Mouse (Mus musculus): Measurements from ENCODE around the gene Atf7ip.

Gene Atf7ip

DNA sequence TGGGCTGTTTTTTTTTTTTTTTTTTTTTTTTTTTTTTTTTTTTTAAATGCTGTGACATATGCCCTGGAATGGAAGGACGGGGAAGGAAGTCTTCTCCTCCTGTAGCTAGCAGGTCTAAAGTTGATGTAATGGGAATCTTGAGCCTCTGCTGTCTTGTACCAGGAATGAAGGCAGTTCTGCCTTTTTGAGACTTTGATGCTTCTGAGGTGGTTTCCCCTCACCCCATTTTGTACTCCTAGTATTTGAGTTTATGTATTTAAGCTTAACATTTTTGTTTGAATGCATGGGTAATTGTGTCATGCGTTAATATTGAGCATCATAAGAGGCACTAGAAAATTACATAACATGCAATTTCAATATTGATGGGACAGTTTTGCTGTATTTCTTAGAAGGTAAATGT lies 14.4 kb downstream of the Atf7ip start:
- in situ Hi-C loops (cut with MboI, MseI): loop anchor here (10.0 to 25.0 kb wide), 2 partner anchors 404 to 1608 kb away; partner anchors contain the start of genes Cdkn1b, Erp27 and Pde6h

DNA sequence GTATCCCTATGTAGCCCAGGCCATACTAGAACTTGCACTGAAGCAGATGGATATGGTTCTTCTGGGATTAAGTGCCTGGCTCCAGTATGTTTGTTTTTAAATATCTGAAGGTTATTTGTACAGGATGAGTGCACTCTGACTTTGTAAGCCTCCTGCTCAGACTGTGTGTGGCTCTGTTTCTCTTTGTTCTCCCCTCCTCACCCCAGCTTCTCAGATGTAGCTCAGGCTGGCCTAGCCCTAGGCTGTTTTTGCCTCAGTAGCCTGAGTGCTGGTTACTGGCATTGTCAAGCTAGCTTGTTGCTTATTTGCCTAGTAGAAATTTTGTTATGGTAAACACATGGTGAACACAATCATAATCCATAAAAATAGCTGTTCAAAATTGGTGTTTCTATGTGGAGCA lies 15.7 kb downstream of the Atf7ip start:
- in situ Hi-C loops (cut with MboI, MseI): loop anchor here (10.0 to 25.0 kb wide), 2 partner anchors 403 to 1609 kb away; partner anchors contain the start of genes Cdkn1b, Erp27 and Pde6h

DNA sequence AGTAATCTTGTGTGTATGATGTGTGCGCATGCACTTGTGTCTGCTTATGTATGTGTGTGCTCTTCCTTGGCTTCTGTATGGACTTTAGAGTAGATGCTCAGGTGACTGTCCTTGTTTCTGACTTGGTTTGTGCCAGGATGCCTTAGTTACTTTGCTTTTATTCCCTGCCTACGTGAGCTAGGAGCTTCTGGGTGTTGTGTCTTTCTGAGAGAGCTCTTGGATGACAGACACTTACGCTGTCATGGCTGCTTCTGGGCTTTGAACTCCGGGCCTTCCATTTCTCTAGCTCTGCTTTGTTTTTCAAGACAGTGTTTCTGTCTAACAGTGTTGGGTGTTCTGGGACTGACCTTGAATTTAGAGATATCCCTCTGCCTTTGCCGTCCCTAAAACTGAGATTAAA lies 16.7 kb downstream of the Atf7ip start:
- in situ Hi-C loops (cut with MboI, MseI): loop anchor here (10.0 to 25.0 kb wide), 2 partner anchors 402 to 1610 kb away; partner anchors contain the start of genes Cdkn1b, Erp27 and Pde6h

DNA sequence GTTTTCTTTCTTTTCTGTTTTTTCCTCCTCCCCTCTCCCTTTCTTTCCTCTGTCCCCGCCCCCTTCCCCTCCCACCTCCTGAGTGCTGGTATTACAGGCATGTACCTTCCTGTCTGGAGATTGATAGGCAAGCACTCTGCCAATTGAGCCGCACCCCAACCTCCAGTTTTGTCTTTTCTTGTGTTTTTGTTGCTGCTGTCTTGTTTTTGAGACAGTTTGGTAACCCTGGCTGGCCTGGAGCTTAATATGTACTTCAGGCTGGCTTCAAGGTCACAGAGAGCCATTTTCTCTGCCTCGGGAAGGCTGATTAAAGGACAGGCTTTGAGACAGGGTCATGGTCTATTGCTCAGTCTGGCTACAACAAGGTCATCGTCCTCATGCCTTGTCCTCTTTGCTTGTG lies 18.8 kb downstream of the Atf7ip start:
- in situ Hi-C loops (cut with MboI, MseI): loop anchor here (10.0 to 25.0 kb wide), 3 partner anchors 400 to 1962 kb away; partner anchors contain the start of genes Cdkn1b, Erp27, Lrp6 and Pde6h

DNA sequence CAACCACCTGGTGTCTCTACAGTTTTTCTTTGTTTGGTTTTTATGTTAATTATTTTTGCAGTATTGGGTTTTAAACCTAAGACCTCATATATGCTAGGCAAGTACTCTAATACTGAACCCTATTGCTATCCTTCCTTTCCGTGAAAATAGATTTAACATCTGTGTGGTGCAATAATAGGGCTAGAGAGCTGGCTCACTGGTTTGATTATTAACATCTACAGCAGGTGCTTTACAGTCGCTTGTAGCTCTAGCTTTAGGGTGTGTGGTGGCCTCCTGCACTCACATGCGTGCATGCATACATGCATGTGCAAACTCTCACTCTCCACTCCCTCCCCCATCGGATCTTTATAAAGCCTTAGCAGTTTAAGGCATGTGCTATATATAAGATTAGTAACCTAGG lies 19.6 kb downstream of the Atf7ip start:
- in situ Hi-C loops (cut with MboI, MseI): loop anchor here (10.0 to 25.0 kb wide), 2 partner anchors 399 to 1963 kb away; partner anchors contain the start of genes Erp27, Lrp6 and Pde6h

DNA sequence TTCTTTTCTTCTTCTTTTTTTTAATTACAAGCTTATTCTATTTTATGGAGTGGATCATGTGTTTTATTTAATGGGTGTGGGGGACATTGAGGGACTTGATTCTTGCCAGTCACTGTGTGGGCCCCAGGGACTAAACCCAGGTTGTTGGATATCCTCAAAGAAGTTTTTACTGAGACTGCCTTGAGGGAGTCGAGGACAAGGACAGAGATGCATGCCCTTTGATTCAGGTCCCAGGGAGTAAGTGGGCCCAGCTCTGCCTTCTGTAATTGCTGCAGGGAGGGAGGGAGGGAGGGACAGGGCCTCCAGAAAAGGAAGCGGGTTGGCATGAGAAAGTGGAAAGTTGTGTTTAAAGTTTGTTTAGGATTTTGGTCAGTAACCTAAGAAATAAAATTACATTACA lies 23.2 kb downstream of the Atf7ip start:
- in situ Hi-C loops (cut with MboI, MseI): loop anchor here (10.0 to 25.0 kb wide), 2 partner anchors 396 to 1967 kb away; partner anchors contain the start of genes Erp27, Lrp6 and Pde6h

DNA sequence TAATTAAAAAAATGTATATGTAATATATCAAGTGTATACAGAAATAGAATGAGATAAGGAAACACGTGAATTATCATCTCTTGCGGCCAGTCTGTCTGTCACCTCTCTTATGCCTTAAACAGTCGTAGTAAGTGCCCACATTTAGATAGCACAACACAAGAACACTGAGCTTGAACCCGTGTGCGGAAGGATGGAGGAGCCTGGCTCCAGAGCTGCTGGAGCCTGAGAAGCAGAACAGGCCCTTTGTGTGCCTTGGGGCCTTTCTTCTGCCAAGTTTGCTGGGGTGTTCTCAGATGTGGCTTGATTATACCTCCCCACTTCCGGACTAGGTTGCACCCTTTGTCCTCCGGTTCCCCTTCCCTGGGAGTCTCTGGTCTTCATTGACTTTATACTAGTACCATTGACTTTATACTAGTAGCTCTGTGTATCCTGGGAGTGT lies 25.8 kb downstream of the Atf7ip start:
- in situ Hi-C loops (cut with MboI, MseI): loop anchor here (25.0 kb wide), 1 partner anchor 1970 kb away; the partner anchor contains the start of gene Lrp6

DNA sequence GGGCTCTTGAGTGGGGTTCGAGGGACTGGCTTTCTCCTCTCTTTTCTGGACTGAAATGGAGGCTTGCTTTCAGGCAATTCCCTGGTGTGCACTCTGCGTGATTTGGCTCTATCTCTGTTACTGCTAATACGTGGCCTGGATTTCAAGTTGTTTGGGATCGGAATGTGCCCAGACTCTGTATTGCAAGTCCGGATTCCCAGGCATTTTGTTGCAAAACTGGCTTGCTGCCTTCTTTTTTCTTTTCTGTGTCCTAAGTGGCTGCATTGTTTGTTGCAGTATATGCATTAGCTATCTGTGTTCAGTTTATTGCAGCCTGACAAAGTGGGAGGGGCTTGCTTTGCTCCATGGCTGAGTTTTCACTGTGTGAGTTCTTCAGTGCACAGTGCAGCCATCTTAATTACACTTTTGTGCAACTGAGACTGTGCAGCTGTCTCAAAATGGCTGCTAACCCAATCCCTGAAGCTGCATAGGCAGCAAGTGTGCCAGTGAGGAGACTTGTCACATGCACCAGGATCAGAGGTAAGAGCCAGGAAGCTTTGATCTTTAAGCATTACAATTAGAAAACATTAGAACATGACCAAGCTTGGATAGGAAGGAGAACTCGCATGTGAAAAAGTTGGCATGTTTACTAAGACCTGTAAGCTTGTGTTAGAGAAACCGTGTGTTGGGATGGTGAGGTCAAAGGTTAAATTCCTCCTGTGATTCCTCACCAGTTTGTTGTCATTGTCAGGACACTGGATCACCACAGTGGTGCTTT lies 26.7 kb downstream of the Atf7ip start:
- in situ Hi-C loops (cut with MboI, MseI): loop anchor here (25.0 kb wide), 1 partner anchor 1970 kb away; the partner anchor contains the start of gene Lrp6

DNA sequence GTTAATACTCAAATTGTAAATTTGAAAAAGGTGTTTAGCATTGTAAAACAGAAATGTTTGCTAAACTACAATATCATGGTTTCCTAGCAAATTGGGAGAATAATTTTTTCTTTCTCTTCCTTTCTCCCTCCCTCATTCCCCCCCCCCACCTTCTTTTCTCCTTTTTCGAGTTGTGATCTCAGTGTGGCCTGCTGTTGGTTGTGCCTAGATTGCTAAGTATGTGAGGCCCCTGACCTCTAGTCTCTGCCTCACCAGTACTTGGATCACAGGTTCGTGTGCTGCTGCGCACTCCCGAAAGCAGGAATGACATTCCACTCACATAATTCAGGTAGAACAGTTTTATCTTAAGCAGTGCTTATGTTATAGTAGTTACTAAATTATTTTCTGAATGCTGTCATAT lies 27.8 kb downstream of the Atf7ip start:
- in situ Hi-C loops (cut with MboI, MseI): loop anchor here (25.0 kb wide), 1 partner anchor 1972 kb away; the partner anchor contains the start of gene Lrp6

DNA sequence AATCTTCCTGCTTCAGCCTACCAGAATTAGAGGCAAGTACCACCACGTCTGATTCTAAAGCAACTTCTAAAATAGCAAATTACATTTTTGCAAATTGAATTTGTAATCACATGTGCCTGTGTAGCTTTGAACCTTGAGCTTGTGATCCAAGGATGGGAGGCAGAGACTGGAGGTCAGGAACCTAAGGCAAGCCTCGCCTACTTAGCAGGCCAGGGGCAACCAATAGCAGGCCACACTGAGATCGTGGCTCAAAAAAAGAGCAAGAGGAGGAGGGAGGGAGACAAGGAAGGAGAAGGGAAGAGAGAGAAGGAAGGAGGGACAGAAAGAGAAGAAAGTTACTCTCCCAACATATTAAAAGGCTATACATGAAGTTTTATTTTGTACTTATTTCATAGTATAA lies 28.5 kb downstream of the Atf7ip start:
- in situ Hi-C loops (cut with MboI, MseI): loop anchor here (25.0 kb wide), 1 partner anchor 1972 kb away; the partner anchor contains the start of gene Lrp6

DNA sequence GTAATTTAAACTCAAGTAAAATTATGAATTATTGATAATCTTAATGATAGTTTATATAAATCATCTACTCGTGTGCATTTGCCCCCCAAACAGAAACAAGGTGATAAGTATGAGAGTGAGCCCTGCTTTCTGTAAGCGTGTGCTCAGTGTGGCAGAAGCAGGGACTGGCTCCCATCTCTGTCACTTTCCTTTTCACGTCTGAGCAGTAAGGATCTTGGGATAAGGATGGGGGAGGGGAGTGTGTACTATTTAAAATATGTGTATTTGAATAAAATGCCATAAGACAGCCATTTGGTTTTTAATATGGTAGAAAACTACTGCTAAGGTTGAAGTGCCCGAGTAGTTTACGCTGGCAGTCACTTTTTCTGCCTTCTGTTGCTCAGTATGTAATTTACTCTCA lies 29.2 kb downstream of the Atf7ip start:
- in situ Hi-C loops (cut with MboI, MseI): loop anchor here (25.0 kb wide), 1 partner anchor 1973 kb away; the partner anchor contains the start of gene Lrp6

DNA sequence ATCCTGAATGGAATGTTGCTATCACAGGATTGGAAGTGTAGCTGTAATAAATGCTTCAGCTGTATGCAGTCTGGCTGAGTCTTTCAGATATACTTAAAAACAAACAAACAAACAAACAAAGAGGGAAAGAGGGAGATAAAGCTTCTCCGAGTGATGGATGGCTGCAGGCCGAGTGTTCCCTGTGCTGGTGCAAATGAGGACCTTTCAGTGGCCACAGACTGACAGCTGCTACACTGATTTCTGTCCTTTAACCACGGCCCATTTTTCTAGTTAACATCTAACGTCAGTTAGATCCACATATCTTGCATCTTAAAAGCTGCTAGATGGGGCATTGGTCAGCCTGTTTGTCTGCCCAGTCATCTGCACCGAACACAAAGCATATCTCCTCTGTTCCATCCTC lies 30.2 kb downstream of the Atf7ip start:
- in situ Hi-C loops (cut with MboI, MseI): loop anchor here (25.0 kb wide), 1 partner anchor 1974 kb away; the partner anchor contains the start of gene Lrp6

DNA sequence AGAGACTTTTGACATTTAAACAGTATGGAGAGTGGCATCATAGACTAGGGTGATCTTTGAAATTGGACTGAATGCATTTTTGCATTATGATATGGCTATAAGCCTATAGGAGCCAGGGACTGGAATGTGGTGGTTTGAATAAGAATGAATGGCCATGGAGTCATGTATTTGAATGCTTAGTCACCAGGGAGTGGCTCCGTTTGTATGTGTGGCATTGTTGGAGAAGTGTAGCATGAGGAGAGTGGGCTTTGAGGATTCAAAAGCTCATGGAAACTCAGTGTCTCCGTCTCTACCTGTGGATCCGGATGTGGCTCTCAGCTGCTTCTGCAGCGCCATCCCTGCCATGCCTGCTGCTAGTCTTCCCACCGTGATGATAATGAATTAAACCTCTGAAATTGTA lies 35.4 kb downstream of the Atf7ip start:
- in situ Hi-C loops (cut with MboI, MseI): loop anchor here (25.0 kb wide), 1 partner anchor 1979 kb away; the partner anchor contains the start of gene Lrp6

DNA sequence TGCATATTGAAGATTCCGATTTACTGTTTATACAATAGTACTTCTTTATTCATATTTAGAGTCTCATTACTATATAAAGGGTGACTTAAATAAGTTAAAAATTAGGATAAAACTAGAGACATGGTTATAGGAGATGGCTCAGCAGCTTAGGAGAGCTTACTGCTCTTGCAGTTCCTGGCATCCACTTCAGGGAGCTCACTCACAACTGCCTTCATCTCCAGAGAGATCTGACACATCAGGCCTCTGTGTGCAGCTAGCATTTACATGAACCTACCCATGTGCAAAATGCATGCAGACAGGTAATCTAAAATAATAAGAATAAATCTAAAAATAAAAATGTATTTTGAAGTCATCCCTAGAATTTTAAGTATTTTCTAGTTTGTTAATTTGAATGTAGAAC lies 36.1 kb downstream of the Atf7ip start:
- in situ Hi-C loops (cut with MboI, MseI): loop anchor here (25.0 kb wide), 1 partner anchor 1980 kb away; the partner anchor contains the start of gene Lrp6

DNA sequence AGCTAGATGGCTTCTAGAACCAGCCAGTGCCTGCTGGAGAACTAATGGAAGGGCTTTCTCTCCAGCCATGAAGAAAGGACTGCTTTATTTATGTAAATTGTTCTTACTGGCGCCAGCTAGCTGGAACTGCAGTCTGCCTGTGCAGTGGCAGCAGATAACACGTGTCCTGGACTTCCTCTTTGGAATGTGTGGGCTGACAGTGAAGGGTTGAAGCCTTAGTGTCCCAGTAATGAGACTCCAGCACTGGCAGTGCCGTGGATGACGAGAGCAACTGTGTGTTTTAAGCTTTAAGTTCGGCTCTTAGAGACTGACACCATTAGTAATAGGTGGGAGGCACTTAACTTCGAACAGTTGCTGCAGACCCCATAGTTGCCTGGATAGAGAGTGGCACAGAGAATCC lies 37.2 kb downstream of the Atf7ip start:
- in situ Hi-C loops (cut with MboI, MseI): loop anchor here (25.0 kb wide), 1 partner anchor 1981 kb away; the partner anchor contains the start of gene Lrp6

DNA sequence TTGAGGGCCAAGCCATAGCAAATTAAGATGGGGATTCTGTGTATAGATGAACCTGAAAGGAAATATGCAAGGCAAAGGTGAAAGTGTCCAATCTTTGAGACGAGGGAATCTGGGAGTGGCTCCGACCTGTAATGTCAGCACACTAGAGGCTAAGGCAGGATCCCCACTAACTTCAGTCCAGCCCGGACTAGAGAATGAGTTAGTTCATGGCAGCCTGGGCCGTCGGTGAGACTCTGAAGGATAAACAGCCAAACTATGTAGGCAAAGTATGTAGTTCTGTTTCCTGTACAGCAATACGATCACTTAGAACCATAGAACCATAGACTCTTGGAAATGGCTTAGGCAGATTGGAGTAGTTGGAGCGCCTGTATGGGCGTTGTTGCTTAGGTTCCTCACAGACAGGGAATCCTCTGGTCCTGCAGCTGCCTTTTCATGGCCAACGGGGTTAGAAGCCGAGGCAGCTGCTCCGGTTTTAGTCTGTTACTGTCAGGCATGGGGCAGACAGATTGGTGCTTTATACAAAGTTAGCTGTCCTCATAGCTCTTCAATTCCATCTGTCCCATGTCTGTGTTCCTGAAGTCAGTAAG lies 39.4 kb downstream of the Atf7ip start:
- in situ Hi-C loops (cut with MboI, MseI): loop anchor here (25.0 kb wide), 1 partner anchor 1983 kb away; the partner anchor contains the start of gene Lrp6

DNA sequence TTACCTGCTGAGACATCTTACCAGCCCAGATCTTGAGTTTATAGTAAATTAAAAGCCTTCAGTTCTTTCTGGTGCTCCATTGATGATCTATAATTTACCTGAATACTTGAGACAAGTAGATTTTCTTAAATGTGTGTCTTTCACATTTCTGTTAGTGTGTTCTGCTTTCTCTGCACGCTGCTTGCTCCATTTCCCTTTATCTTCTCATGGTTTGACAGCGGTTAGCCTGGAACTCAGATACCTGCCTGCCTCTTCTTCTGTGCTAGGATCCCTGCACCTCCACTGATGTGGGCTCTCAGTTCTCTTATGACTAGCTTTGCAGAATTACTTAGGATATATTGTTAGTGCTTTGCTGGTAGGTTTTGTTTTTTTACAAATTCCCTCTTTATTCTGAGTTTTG lies 40.3 kb downstream of the Atf7ip start:
- in situ Hi-C loops (cut with MboI, MseI): loop anchor here (25.0 kb wide), 1 partner anchor 1984 kb away; the partner anchor contains the start of gene Lrp6

DNA sequence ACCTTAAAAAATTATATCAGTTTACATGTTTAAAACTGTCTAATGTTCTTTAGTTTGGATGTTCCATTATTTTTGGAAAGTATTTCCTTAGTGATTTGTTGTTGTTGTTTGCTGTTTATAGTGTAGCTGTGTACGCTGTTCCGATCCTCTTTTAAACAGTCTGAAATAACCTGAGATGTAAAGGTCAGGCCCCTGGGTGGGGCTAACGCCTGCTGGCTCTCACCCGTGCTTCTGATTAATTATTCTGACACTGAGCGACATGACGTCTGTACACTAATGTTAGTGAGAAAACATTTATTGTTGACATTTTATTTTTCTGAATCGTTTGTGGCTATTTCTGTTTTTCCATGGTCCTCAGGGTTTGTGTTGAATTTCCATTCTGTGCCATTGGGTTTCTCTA lies 41.0 kb downstream of the Atf7ip start:
- in situ Hi-C loops (cut with MboI, MseI): loop anchor here (25.0 kb wide), 1 partner anchor 1985 kb away; the partner anchor contains the start of gene Lrp6

DNA sequence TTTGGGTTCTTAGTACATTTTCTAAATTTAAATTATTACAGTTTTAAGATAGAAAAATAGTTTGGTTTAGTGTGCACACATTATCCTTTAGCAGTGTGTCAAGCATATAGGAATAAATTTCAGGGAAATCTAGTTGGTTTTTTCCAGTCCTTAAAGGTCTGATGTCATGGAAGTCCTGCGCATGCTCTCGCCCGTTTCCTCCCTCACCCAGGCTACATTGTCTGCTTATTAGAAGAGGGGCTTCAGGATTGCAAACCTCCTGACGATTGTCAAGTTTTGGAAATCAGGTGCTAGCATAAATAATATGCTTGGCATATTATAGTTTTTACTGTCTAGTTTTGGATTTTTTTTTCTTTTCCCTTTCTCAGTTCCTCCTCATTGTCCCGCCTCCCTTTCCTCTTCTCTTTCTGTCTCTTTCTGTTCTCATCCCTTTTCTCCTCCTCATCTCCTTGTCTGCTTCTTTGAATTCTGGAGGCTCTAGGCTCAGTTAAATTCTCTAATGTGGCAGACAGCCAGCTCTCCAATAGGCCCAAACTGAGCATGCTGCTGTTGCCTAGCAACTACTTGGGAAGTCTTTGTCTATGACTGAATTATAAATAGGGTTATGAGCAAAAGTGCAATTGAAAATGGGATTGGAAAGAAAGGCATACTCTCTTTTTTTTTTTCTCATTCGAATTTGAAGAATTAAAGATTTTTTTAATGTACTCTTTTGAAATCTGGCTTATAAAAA lies 42.2 kb downstream of the Atf7ip start:
- in situ Hi-C loops (cut with MboI, MseI): loop anchor here (25.0 kb wide), 1 partner anchor 1986 kb away; the partner anchor contains the start of gene Lrp6

DNA sequence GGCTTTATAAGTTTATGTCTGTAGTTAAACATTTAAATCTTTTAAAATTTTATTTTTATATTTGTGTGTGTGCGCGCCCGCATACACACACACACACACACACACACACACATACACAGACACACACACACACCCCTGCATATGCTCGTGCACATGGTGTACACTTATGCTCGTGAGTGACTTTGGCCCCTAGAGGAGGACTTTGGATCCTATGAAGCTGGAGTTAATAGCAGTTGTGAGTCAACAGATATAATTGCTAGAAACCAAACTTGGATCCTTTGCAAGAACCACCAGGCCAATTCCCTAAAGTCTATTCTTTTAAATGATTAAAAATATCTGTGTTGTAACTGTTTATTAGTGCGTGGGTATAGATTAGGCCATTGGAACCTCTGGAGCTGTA lies 42.8 kb downstream of the Atf7ip start:
- in situ Hi-C loops (cut with MboI, MseI): loop anchor here (25.0 kb wide), 1 partner anchor 1986 kb away; the partner anchor contains the start of gene Lrp6

DNA sequence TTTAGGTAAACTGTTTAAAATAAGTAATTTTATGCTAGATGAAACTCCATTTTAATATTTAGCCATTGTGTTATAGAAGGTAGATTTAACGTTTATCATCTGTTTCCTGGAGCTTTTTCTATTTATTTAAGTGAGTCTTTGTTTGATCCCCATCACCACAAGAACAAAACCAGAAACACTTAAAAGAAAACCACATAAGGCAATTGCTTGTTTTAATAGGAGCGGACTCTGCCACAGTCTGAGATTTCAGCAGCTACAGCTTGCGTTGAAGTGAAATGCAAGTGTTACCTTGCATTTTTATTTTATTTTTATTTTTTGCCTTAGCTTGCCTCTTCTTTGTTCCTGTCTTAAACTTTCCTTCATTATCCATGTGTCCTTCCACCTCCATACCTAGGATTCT lies 43.6 kb downstream of the Atf7ip start:
- in situ Hi-C loops (cut with MboI, MseI): loop anchor here (5.0 to 25.0 kb wide), 4 partner anchors 32 to 1987 kb away; partner anchors contain the start of genes Cdkn1b and Lrp6
